ENCODE assay signal across 14 mouse cellular contexts in the genomic region with DNA sequence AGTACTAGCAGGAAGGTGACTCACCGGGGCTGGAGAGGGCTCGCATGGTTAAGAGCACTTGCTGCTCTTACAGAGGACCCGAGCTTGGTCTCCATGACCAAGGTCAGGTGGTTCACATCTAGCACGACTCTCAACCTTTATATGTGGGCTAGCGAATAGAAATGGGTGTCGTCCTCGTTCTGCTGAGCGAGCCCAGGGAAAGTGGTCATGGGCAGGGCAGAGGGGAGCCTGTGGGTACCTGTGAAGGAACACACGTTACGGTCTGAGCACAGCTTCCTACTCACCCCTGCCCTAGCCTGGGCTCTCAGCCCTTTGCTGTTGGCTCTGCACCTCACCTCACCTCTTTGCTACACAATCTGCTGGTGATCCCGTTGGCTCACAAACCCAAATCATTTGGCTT. TPM values are rescaled to one million over a fixed set of nuclear protein-coding genes. Genes with fewer than 3 reads are reported as not detected.
"Had no signal": no experiment of that assay in that cellular context is flagged by ENCODE, and none has a peak within 500 bp of the region (broad histone marks: within the 10 kb centered on the region; RNA-seq: fewer than 3 reads in every experiment).

No protein-coding gene starts in this region.

- H3K36me3 ChIP-seq: kidney, embryonic 15.5 days; limb, embryonic 15.5 days; midbrain, embryonic 12.5 days; neural tube, embryonic 15.5 days had no signal

- H3K4me1 ChIP-seq: limb, embryonic 15.5 days; midbrain, embryonic 12.5 days; neural tube, embryonic 15.5 days; stomach, embryonic 15.5 days had no signal

- DNase-seq: kidney, postnatal 14 days; layer of hippocampus, postnatal 36 days; lung, adult 18-20 months; lung, postnatal 4 days had no signal

- ATAC-seq: intestine, embryonic 16.5 days had no signal

- H3K9me3 ChIP-seq: kidney, embryonic 15.5 days; limb, embryonic 15.5 days; midbrain, embryonic 12.5 days; neural tube, embryonic 15.5 days; stomach, embryonic 15.5 days had no signal

- H3K27me3 ChIP-seq: kidney, embryonic 15.5 days; limb, embryonic 15.5 days; midbrain, embryonic 12.5 days; neural tube, embryonic 15.5 days; stomach, embryonic 15.5 days had no signal

- H3K4me3 ChIP-seq: kidney, embryonic 15.5 days; limb, embryonic 15.5 days; midbrain, embryonic 12.5 days; neural tube, embryonic 15.5 days; stomach, embryonic 15.5 days had no signal

RNA-seq across cellular contexts. Expression of a gene that starts 22.9 kb away (rescaled TPM):
- total RNA-seq: megakaryocyte-erythroid progenitor cell, adult 5-6 weeks had no signal
- polyA plus RNA-seq: large intestine, adult 2 months; limb, embryonic 11.5 days; limb, embryonic 15.5 days; midbrain, embryonic 12.5 days; neural tube, embryonic 11.5 days had no signal
